Mouse (Mus musculus): ENCODE data around the gene Dis3l2.

The Dis3l2 gene

GRCm38 (mm10) chr1:86914697-86915096, 211.1 kb downstream of the Dis3l2 start:
- no peak for DNase-seq (ENCODE audit: low spot score in 2 of 2)

- no peak for DNase-seq (ENCODE audit: low spot score in 2 of 2)
These were observed 212.9 kb downstream of the Dis3l2 start for GRCm38 (mm10) chr1:86916355-86916984.

- no peak for DNase-seq (ENCODE audit: low spot score in 2 of 2)
These were observed 222.2 kb downstream of the Dis3l2 start for GRCm38 (mm10) chr1:86925776-86926175.

GRCm38 (mm10) chr1:86931606-86932379, 228.2 kb downstream of the Dis3l2 start:
- peak; percentile 42 to 77 for DNase-seq (ENCODE audit: low spot score in 2 of 2)

GRCm38 (mm10) chr1:86932810-86933209, 229.2 kb downstream of the Dis3l2 start:
- no peak for DNase-seq (ENCODE audit: low spot score in 2 of 2)

- DNase-seq (ENCODE audit: low spot score in 2 of 2), result no peak
These were observed 230.0 kb downstream of the Dis3l2 start for GRCm38 (mm10) chr1:86933656-86934055.

- no peak for DNase-seq (ENCODE audit: low spot score in 2 of 2)
These were observed 248.0 kb downstream of the Dis3l2 start for GRCm38 (mm10) chr1:86951501-86952205.

- no peak for DNase-seq (ENCODE audit: low spot score in 2 of 2)
These were observed 252.2 kb downstream of the Dis3l2 start for GRCm38 (mm10) chr1:86955801-86956200.

GRCm38 (mm10) chr1:86968261-86968964, 264.8 kb downstream of the Dis3l2 start:
- no peak for DNase-seq (ENCODE audit: low spot score in 2 of 2)

GRCm38 (mm10) chr1:86969173-86969725, 265.6 kb downstream of the Dis3l2 start:
- no peak for DNase-seq (ENCODE audit: low spot score in 2 of 2)

- DNase-seq (ENCODE audit: low spot score in 2 of 2), result no peak
These were observed 269.1 kb downstream of the Dis3l2 start for GRCm38 (mm10) chr1:86972693-86973092.

- no peak for DNase-seq (ENCODE audit: low spot score in 2 of 2)
These were observed 273.4 kb downstream of the Dis3l2 start for GRCm38 (mm10) chr1:86977018-86977417.

- peak; percentile 12 to 43 for DNase-seq (ENCODE audit: low spot score in 2 of 2)
These were observed 282.8 kb downstream of the Dis3l2 start for GRCm38 (mm10) chr1:86986372-86986771.

GRCm38 (mm10) chr1:86992849-86993248, 289.2 kb downstream of the Dis3l2 start:
- no peak for DNase-seq (ENCODE audit: low spot score in 2 of 2)

GRCm38 (mm10) chr1:86994023-86994422, 290.4 kb downstream of the Dis3l2 start:
- no peak for DNase-seq (ENCODE audit: low spot score in 2 of 2)

- no peak for DNase-seq (ENCODE audit: low spot score in 2 of 2)
These were observed 294.4 kb downstream of the Dis3l2 start for GRCm38 (mm10) chr1:86998051-86998450.

GRCm38 (mm10) chr1:87001365-87001764, 297.8 kb downstream of the Dis3l2 start:
- DNase-seq (ENCODE audit: low spot score in 2 of 2), result no peak

- DNase-seq (ENCODE audit: low spot score in 2 of 2), result no peak
These were observed 299.0 kb downstream of the Dis3l2 start for GRCm38 (mm10) chr1:87002545-87003168.

GRCm38 (mm10) chr1:87003169-87003552, 299.6 kb downstream of the Dis3l2 start:
- DNase-seq (ENCODE audit: low spot score in 2 of 2), result no peak

- DNase-seq (ENCODE audit: low spot score in 2 of 2), result no peak
These were observed 302.8 kb downstream of the Dis3l2 start for GRCm38 (mm10) chr1:87006425-87006824.

- no peak for DNase-seq (ENCODE audit: low spot score in 2 of 2)
These were observed 304.6 kb downstream of the Dis3l2 start for GRCm38 (mm10) chr1:87008211-87008610.

Measured in frontal cortex, postnatal 36 days (tissue).